Comparison of ENCODE assay signal across 14 mouse cellular contexts in the genomic region with DNA sequence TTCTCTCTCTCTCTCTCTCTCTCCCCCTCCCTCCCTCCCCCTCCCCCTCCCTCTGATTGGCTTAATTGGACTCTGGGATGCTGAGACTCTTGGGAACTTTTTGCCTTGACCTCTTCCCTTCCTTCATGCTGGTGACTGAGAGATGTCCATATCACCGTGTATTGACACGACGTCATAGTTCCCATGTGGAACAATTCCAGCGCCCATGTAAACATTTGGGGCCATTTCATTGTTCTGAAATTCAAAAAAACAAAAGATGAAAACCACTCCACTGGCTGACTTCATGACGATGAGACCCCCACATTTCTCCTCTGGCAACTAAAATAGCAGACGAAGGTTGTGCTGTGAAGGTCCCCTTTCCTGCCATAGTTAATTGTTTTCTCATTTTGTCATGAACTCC.
"Had no signal": no experiment of that assay in that cellular context is flagged by ENCODE, and none has a peak within 500 bp of the region (broad histone marks: within the 10 kb centered on the region; RNA-seq: fewer than 3 reads in every experiment).

No protein-coding gene starts in this region.

- DNase-seq: kidney, adult 11 months; kidney, adult 9 months; kidney, postnatal 10 days; left cerebral cortex, postnatal 4 days; retina, postnatal 1 day; right cerebral cortex, postnatal 4 days; spleen, adult 18-20 months; thymus, adult 18-20 months; thymus, postnatal 14 days had no signal

- H3K9me3 ChIP-seq: limb, embryonic 13.5 days; midbrain, embryonic 10.5 days; neural tube, embryonic 13.5 days had no signal

- H3K27ac ChIP-seq: limb, embryonic 13.5 days; liver, embryonic 14.5 days; midbrain, embryonic 10.5 days; neural tube, embryonic 13.5 days had no signal

- H3K36me3 ChIP-seq: limb, embryonic 13.5 days; midbrain, embryonic 10.5 days; neural tube, embryonic 13.5 days had no signal

- H3K4me1 ChIP-seq: limb, embryonic 13.5 days; neural tube, embryonic 13.5 days had no signal

- H3K9ac ChIP-seq: limb, embryonic 13.5 days; liver, embryonic 14.5 days; neural tube, embryonic 13.5 days had no signal

- H3K4me2 ChIP-seq: limb, embryonic 13.5 days; neural tube, embryonic 13.5 days had no signal

- H3K27me3 ChIP-seq: limb, embryonic 13.5 days; neural tube, embryonic 13.5 days had no signal

- ATAC-seq: midbrain, embryonic 16.5 days had no signal

- H3K4me3 ChIP-seq: limb, embryonic 13.5 days; midbrain, embryonic 10.5 days; neural tube, embryonic 13.5 days had no signal
